Mouse (Mus musculus): ENCODE measurements around the gene Tex19.2.
"Not testable (repeated sequence)": the region's sequence is repeated elsewhere in the genome, so short reads cannot be mapped to it uniquely, and the experiment has no call there.

The Tex19.2 gene

GRCm38 (mm10) chr11:121109986-121110385 lies 8.5 kb downstream of the Tex19.2 start:
- peak; percentile 61 for DNase-seq

GRCm38 (mm10) chr11:121108061-121108460 lies 10.4 kb downstream of the Tex19.2 start:
- DNase-seq = peak; percentile 75

DNA sequence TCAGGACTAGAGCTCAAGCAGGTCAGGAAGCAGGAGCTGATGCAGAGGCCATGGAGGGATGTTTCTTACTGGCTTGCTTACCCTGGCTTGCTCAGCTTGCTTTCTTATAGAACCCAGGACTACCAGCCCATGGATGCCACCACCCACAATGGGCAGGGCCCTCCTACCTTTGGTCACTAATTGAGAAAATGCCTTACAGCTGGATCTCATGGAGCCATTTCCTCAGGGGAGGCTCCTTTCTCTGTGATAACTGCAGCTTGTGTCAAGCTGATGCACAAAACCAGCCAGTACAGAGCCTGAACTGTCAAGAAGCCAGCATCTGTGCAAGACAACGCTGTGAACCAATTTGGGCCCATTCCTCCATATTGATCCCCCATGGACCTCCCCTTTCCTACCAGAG lies 11.2 kb downstream of the Tex19.2 start:
- DNase-seq = not testable (repeated sequence)

- DNase-seq = no peak
Observed at GRCm38 (mm10) chr11:121101124-121101805, 17.2 kb downstream of the Tex19.2 start.

- DNase-seq = no peak
Observed at GRCm38 (mm10) chr11:121100692-121101091, 17.8 kb downstream of the Tex19.2 start.

DNA sequence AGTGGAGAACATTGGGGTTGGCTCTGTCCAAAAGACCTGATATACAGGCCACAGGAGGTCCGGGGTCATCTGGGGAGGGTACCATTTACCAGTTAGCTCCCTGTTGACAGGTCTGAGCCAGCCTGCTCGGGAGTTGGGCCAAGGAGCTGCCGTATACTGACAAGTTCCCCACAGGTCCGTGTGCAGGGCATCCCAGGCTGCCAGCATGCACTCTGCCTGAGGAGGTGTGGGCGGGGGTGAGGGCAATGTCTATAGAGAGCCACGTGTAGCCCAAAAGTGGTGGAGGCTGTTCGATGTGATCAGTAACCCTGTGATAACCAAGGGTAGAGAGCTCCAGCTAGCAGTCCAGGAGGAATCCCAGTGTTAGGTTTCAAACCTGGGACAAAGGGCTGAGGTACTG lies 18.7 kb downstream of the Tex19.2 start:
- DNase-seq = no peak

DNA sequence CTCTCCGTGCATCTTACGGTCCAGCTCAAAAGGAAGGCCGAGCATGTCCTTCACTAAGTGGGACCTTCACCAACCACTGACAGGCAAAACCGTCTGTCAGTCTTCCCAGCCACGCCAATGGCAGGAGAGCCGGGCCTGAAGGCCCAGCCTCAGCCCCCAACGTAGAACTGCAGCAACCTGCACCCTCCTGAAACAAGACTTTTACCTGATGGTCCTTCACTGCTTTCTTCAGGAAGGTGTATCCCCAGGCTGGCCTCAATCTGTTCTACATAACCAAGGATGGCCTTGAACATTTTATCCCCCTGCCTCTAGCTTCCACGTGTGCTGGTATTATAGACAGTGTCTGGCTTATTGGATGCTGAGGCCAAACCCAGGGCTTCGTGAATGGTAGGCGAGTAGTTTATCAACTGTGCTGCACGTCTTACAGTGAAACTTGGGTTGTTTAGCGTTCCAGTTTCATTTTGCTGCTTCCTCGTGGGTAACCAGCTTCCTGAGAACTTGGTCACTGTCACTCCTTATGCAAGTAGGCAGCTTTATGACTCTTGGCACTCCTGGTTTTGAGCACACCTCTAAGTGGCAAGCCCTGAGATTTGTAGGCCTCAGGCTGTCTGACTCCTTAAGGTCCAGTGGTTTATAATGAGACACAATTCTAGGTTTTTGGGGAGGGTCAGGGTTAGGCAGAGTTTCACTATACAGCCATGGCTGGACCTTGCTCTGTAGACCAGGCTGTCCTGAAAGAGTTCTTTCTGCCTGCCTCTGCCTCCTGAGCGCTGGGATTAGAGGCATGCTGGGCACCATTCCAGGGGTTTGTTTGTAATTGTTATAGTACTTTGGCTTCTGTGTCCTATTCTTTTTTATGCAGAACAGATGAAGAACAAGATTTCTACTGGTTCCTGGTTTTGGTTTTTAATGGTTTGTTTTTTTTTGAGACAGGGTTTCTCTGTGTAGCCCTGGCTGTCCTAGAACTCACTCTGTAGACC lies 25.6 kb downstream of the Tex19.2 start:
- no peak for DNase-seq

DNA sequence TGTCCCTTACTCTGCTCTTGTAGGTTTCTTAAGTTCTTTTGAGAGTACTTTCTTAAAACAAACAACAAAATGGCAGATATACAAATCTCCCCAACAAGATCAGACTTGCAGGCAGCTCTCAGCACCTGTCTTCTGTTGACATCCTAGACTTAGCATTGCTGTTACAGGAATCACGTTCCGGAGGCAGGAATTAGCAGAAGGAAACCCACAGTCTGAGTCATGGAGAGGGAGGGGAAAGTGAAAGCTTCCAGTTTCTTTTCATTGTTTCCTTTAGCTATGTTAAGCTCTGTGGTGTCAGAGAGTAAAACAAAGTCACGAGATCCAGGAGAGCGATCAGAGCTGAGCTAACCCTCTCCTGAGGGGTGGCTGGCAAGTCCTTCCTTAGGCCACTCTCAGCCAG lies 27.5 kb downstream of the Tex19.2 start:
- no peak for DNase-seq

DNA sequence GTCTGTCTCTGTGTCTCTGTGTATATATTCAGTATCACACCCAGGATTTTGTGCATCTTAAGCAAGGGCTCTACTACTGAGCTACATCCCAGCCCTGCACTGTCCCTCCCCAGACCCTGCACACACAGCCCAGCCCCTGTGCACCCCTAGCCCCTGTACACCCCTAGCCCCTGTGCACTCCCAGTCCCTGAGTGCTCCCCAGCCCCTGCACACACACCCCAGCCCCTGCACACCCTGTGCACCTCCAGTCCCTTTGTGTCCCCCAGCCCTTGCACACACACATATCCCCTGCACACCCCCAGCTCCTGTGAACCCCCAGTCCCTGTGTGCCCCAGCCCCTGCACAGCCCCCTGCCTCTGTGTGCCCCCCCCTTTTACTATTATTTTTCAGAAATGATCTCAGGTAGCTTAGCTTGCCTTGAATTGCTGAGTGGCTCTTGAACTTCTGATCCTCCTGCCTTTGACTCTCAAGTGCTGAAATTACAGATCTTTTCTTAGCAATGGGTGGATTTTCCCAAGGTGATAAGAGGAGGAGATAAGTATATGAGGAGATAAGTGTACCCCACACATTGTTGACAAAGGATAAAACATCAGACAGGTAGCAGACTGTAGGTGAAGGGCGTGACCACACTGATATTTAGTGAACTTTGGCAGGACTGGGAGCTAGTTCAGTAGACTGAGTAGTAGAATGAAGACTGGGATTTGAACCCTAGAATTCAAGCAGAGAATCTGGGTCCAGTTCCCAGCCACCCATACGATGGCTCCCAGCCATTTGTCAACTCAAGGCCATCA lies 28.5 kb downstream of the Tex19.2 start:
- DNase-seq = no peak

- no peak for DNase-seq
Observed at GRCm38 (mm10) chr11:121088997-121089396, 29.5 kb downstream of the Tex19.2 start.

GRCm38 (mm10) chr11:121086296-121086695 lies 32.2 kb downstream of the Tex19.2 start:
- no peak for DNase-seq

DNA sequence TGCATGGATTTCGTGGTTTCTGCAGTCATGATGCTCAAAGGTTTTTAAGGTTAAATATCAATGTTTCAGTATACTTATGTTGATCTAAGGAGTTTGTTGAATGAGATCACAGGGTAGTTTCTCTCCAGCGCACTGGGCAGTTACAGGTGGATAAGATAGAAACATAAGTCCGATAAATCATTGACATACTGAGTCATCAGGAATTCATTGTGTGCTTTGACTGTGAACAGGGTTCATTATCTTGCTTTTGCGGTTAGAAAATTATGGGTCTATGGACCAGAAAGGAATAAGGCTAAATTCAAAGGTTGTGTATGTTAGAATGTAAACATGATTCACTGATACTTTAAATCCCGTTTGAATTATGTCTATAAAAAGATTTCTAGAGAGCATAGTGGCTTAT lies 33.3 kb downstream of the Tex19.2 start:
- DNase-seq = no peak

- peak; percentile 24 for DNase-seq
Observed at GRCm38 (mm10) chr11:121082857-121083500, 35.5 kb downstream of the Tex19.2 start.

DNA sequence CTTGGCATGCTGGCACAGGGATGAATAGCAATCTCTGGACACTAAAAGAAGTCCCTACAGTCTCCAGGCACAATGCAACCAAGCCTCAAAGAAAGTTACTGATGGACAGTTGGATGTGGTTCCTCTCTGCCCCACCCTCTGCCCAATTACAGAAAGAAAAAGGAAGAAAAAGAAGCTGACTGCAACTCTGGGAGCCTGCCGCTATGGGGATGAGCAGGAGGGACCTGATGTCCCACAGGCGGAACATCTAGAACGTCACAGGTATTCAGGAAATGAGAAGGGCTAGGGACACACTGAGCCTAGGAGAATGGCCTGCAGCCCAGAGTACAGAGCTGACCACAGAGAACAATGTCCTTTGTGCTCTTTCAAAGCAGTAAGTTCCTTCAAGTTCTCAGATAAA lies 36.2 kb downstream of the Tex19.2 start:
- no peak for DNase-seq

- DNase-seq = no peak
Observed at GRCm38 (mm10) chr11:121081120-121081519, 37.4 kb downstream of the Tex19.2 start, which contains the start of gene Sectm1a. Gene Sectm1a, minus strand, starts transcription at chr11:121081220.

GRCm38 (mm10) chr11:121080330-121080729 lies 38.1 kb downstream of the Tex19.2 start:
- no peak for DNase-seq

DNA sequence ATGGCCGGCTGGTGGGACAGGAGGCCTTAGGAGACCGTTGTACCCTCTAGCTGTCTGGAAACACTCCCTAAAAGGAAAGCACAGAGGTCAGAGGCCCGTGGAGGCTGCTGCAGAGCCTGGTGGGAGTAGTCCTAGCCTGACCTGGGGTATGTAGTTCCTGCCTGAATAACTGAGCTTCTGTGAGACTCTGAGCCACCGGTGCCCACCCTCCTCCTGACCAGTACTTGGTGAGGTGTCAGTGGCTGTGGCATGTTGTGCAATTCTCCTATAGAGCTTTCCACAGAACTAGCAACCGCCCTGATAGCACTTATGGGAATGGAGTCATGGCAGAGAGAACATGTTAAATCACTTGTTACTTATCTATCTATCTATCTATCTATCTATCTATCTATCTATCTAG lies 42.8 kb downstream of the Tex19.2 start:
- no peak for DNase-seq

- DNase-seq = not testable (repeated sequence)
Observed at GRCm38 (mm10) chr11:121069662-121070061, 48.8 kb downstream of the Tex19.2 start.

DNA sequence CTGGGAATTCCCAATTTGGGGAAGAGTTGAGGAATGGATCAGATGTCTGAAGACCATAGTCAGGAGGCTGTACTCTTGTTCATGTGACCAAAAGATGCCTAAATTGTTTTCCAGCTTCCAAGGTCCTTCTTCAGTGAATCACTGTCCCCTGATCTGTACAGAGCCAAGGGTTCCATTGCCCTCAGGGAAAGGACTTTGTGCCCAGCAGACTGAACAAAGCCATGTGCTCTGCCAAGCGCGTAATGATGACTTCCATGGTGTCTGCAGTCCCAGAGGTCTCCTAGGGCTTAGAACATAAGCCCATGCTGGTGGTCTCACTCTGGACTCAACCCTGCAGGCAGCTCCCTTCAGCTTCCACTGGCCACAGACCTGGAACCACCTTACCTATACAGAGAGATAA lies 50.6 kb downstream of the Tex19.2 start:
- DNase-seq = no peak
